Mouse (Mus musculus) naive thymus-derived CD4-positive, alpha-beta T cell, adult 2 months (primary cell): ENCODE measurements around the gene Fam171a1.

Experiments
- DNase-seq: peaks from one replicate; pipeline ENCODE4 v3.0.0-alpha.2; 2011; ENCODE audit warnings: low read depth

The Fam171a1 gene

DNA sequence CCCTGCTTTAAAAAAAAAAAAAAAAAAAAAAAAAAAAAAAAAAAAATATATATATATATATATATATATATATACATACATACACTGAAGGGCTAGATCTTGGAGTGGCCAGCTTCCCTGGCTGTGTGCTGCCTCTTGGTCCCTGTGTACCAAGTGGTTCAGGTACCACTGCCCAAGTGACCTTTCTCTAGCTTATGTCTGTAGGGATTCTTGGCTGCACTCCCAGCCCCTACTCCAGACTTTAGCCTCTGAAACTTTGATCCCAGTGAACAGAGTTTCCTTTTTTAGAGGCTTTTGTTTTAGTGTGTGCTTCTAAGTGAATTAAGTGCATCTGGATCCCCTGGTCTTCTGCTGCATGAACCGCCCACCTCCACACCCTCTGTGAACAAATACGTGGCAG is 24.3 kb downstream of the Fam171a1 start:
- no peak for DNase-seq

DNA sequence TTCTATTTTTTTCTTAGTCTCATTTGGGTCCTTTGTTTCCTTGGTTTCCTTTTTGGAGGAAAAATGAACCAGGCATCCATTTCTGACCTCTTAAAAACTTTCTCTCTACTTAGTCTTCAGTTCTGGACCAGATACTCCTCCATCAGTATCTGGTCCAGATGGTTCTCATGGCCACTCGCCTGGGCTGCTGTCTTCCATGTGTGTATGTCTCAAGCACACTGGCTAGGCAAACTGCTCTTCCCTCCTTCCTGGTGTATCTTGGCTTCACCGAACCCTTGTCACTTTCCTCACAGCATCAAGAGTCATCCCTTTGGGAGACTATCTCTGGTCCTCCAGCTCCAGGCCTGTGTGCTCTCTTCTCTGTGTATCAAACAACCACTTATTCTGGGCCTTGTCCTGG is 25.0 kb downstream of the Fam171a1 start:
- DNase-seq = no peak

DNA sequence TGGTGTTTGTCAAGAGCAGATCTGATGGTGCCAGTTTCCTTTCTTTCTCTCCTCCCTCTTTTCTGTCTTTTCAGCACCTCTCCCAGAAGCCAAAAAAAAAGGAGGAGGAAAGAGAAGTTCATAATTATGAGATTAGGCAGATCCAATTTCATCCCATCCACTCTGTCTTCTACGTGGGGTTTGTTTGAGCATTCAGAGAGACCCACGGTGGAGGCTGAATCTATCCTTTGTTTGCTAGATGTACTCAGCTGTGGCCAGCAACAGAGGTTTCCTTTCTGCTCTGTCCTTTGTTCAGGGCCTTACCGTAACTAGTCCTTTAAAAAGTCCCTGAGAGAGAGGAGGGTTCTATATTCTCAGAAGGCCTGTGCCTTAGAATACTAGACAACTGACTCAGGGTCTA is 25.6 kb downstream of the Fam171a1 start:
- DNase-seq = no peak

DNA sequence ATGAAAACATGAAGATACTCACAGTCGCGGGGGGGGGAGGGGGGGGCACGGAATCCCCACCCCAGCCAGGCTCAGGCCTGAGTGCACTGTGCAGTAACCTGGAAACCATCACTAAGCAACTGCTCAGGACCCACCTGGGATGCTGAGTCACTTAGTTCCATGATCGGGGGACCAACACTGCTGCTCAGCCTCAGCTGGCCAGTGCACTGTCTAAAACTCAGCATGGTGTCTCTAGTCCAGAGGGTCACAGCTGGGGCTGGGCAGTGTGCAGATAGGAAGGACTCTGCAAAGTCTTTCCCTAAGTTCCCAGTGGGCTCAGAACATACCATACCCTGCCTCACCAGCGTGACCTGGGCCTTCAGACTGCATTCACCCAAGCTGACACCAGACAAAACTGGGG is 26.6 kb downstream of the Fam171a1 start:
- DNase-seq = no peak

DNA sequence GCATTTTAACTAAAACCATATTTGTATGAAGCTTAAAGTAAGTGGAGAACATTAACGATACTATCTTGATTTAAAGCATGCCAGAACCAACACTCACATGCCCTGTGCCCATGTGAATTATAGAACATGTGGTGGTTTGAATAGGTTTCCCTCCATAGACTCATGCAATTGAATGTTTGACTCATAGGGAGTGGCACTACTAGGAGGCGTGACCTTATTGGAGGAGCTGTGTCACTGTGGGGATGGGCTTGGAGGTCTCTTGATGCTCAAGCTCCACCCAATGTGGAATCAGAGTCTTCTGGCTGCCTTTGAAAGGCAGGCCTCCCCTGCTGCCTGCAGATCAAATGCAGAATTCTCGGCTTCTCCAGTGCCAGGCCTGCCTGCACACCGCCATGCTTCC is 27.8 kb downstream of the Fam171a1 start:
- no peak for DNase-seq

DNA sequence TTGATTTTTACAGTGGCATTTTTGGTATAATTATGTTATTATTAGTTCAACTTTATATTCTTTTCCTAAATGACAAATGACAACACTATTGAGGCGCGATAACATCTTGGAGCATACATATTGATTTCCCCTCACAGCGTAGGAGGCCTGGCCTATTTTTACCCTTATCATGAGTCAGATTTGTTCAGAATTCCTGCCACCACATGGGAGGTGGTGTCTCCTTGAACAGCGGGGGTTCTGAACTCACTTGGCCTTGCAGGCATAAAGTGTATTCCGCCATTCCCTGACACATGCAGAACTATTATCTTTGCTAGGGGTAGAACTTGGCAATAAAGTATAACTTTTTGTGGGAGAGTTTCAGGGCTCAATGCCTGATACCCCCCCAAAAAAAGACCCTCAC is 30.3 kb downstream of the Fam171a1 start:
- DNase-seq = no peak

DNA sequence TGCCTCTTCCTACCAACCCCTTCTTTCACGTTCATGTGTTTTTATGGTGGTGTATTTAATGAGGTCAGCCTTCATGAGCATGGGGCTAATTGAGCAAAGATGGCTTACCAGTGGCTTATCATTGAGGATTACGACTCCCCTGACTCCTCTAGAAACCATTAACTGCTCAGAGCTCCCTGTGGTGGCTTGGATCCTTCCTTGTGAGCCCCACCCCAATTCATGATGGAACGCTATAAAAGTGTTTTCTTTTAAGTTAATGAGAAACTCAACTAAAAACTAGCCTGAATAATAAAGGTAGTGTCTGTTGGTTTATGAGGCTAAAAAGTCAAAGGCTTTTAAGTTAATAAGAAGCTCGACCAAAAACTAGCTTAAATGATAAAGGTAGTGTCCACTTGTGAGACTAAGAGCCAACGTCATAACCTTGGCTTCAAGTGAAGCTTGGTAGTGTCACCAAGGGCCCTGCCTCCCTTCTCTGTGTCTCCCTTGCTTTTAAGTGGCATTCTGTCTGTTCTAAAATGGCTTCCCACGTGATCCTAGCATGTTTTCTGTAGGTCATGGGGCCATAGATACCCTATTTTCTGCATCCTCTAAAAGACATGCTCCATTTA is 33.6 kb downstream of the Fam171a1 start:
- DNase-seq = no peak

DNA sequence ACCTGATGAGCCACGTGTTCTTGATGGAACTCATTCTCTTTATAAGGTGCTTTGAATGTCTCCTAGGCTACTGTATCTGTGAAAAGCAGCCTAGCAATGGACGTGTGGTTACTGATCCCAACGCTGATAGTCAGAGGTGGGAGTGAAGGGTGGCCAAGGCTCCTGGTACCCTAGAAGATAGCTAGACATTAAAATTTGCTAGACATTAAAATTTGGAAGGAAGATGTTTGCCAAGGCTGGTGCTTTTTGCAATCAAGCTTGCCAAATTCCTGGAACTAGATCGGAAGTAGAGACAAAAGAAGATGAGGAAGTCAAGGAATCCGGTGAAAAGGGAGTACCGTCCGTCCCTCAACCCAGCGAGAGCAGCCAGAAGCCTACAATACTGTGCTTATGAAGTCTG is 34.7 kb downstream of the Fam171a1 start:
- no peak for DNase-seq

DNA sequence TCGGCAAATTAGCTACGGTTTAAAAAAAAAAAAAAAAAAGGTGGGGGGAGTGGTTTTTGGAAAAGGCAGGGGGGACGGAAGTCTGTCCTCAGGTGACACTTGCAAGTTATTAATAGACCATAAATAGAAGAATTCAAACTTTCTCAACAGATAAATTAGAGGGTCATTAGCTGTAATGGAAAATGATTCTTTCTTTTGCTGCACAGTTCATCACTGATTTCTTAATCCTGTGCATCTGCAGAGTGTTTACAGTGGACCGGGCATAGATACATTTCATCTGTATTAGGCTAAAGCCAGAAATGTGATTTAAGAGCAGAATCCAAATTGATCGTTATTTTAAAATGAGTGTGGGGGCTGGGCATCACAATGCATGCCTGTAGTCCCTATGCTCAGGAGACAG is 36.3 kb downstream of the Fam171a1 start:
- no peak for DNase-seq

DNA sequence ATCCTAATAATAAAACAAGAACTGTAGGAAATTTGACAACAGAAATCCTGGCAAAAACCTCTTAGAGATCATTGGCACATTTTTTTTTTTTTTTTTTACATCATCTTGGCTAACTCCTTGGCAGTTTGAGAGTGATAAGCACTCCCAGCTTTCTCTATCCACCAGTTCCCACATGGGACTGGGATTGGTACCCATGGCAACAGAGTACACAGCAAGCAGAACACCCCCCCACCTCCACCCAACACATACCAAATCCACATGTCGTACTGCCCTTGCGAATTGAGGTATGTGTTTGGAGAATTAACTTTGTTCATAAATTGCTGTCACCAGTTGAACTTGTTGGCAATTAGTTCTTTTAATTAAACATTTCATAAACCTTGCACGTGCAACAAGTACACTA is 37.3 kb downstream of the Fam171a1 start:
- no peak for DNase-seq

DNA sequence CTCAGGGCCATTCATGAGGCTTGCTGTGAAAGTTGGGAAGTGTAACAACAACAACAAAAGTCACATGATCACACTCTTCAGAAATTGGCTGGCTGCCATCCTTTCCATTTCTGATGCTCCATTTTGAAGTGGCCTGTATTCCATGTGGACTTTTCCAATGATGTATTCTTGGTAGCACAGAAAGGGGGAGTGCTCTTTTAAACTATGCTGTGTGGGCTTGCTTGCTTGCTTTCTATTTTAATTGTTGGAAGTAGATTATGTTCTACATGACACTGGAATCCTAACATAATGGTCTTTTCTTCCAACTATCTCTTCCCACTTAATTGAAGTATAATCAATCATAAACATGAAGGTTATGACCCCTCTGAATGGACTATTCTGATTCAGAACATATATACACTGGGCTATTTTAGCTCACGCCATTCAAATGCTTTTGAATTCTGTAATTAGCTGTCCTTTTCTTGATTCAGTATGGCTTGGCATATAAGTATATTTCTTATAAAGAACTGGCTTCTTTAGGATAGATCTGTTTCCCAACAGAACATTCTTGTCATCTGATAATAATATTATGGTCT is 40.2 kb downstream of the Fam171a1 start:
- DNase-seq = no peak

DNA sequence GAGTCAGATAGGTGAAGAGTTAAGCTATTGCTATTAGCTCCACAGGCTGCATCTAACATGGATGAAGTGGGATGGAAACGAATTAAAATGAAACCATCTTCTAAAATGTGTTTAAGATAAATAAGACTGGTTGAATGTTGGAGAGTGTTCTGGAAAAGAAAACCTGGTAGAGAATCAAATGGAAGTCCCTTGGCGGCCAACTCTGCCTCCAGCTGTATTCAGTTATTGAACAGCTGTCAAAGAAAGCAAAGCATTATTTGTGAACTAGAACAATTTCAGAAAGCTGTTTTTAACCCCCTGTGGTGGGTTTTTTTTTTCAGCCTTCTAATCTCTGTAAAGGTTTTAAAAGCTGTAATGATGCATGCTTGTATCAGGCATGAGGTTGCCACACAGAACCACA is 41.0 kb downstream of the Fam171a1 start:
- no peak for DNase-seq

DNA sequence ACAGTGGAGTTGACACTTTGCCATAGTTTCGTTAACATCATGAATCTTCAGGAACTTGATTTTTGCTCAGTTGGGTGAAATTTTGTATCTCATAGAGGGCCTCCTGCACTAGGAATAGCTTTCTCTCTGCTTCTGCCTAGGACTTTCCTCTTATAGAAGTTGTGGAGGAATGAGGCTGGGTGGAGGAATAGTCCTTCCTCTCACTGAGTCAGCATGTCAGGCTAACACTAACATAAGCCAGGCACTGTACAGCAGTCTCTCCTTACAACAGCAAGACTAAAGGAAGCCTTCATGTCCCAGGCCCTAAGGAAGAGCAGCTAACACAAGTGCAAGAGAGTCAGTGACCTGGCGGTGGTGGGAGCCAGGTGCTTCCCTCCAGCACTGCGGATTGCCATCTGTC is 43.0 kb downstream of the Fam171a1 start:
- DNase-seq = no peak

DNA sequence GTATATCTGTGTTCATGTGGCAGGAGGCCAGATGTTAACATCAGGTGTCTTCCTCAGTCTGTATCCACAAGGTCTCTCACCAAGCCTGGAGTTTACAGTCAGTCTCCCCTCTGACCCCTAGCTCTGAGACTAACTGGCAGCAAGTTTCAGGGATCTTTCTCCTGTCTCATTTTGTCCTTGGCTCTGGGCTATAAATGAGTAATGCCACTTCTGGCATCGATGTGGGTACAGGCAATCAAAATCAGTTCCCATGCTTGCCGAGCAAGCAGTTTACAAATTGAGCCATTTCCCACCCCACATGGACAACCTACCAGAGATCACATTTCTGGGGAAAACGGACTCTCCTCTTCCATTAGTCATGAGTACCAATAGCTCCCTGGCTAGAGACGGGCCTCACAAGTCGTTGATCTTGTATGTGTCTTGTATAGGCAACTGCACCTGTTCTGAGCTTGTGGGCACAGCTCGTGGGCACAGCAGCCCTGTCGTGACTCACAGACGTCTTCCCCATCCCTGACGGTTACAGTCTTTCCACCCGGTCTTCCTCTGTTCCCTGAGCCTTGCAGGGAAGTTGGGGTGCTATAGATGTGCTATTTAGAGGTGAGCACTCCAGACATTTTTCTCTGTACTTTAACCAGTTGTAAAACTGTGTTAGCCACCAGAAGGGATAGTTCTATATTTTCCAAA is 43.8 kb downstream of the Fam171a1 start:
- DNase-seq = no peak

DNA sequence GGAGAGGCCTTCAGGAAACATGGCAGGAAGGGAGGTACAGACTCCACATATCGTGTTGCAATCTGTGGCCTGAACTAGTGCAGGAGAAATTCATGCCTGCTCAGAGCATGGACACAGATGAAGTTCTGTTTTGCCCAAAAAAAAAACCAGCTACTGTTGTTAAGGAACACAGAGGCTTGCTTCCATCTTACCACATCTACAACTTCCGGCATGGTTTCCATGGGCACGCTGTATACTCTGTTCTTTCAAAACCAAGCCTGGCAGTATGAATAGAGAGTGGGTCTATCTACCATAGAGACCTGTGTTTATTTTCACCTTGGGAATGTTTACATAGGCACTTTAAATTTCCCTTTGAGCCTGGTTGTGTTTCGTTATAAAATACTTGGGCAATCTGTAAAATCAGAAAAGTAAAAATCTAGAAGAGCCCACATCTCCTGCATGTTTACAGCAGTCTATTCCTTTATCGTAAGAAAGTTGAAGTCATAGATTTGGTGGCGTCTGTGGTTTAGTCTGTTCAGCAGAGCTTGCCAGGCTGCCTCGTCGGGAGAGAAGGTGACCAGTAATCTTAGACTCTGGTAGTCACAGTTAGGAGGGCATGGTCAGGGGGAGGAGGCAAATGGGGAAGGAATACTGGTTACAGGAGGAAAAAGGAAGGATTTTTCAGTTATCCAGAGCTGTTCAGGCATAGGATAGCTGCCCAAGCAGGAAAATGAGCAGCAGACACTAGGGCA is 44.8 kb downstream of the Fam171a1 start:
- DNase-seq = peak; percentile 1

DNA sequence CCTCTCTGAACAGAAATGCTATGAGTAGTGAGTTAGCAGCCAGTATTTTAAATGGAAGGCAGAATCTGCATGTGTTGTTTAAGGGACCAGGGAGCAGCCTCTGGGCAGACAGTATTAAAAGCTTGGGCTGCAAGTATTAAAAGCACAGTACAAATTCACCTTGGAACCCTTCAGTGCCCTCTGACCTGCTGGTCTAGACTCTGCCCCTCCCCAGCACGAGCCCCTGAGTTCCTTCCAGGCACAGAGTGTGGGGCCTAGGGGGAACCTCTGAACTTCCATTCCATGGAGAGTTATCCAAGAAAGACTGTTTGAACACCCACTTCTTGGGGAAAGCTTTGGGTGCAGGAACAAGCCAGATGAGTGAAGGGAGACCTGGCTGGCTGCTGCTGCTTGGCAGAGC is 47.6 kb downstream of the Fam171a1 start:
- no peak for DNase-seq

DNA sequence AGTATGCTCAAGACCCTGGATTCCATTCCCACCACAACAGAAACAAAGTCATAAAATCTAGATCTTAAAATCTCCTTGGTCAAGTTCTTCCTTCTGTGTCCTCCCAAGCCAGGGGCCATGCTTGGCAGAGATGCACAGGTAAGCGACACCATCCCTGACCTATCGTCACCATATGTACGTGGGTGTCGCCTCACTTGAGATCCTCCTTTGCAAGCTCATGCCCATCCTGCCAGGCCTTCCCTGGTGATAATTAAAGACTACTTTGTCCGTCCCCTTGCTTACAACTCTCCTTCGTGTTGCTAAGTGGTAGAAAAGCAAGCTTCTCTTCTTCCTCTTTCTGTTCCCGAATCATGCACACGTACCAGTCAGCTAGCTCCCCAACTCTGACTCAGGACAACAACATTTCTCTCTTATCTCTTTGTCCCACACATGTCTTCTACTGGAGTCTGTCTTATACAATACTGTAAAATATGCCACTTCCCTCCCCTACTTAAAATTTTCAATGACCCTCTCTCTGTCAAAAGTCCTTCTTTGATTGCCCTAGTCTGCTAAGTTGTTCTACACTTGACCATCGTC is 49.6 kb downstream of the Fam171a1 start:
- DNase-seq = no peak

DNA sequence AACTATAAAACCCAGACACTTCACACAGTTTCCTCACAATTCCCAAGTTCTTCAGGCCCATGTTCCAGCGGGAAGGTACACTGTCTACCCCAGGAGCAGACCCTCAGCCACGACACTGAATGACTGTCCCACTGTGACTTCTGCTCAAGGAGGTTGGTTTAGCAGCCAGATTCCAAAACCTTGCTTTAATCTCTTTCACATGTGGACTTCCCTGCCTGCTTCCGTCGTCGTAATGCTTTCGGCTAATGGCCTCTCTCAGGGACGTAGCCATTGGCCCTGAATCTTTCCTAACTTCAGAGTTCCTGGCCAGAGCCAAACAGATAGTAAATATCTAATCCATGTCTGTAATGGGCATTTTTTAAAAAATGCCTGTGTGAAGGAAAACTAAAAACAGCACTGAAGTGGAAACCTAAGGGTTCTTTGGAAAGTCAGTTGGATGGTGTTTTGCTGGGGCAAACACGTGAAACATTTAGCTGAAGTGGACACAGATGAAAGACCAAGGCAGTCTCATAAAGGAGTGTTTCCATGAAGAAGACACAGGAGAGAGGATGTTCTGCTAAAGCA is 51.1 kb downstream of the Fam171a1 start:
- DNase-seq = no peak

DNA sequence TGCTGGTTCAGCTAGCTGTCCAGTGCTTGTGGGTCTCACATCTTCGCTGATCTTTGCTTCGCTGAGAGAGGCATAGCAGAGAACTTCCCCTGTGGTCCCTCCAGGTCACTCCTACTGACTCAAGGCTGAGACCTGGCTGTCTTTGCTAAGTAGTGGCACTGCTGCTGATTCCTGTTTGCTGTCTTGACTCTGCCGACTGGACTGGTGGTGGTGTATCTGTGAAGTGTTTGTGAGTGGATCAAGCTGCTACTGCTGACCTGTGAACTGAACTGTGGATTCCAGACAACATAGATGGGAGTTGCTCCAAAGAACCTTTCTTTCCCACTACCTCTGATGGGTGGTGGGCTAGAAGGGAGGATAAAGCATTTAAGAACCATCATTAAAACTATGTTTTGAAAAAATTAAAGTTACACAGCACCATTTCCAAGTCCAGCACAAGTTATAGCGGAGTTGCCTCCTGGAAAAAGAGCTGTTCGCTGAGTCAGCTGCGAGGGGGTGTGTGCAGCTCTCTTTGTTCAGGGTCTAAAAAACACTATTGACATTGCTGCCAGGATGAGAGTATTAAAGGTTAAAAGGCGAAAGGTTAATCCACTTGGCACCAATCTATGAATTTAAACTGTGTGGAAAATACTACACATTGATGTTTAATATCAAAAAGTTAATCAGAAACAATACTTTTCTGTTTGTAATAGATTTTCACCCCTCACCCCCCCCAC is 52.0 kb downstream of the Fam171a1 start:
- DNase-seq = no peak

DNA sequence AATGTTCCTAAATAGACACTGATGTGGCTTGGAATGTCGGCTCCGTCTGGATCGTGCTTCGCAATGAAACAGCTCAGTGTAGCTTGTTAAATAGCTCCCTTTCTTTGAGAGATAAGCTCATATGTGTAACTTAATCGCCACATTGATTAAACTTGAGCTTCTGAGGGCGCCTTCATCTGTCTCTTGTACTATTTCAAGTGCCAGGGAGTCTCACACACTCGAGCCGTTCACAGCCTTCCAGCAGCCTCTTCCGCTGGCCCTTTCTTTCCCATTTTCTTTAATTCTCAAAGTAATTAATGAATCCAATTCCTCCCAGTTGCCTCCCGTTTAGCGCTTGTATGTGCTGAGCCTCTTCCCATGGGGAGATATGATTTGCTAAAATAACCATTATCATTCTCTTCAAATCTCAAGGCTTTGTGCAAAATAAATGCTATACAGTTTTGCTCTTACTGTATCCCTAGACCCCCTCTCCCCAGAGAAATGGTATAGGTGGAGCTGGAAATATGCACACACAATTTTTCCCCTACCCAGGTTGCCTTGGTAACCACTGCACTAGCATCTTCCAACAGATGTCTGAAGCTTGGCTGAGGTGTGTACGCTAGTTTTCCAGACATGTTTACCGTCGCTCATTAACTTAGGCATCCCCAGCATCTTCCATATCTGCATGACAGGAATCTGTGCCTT is 54.8 kb downstream of the Fam171a1 start:
- no peak for DNase-seq

DNA sequence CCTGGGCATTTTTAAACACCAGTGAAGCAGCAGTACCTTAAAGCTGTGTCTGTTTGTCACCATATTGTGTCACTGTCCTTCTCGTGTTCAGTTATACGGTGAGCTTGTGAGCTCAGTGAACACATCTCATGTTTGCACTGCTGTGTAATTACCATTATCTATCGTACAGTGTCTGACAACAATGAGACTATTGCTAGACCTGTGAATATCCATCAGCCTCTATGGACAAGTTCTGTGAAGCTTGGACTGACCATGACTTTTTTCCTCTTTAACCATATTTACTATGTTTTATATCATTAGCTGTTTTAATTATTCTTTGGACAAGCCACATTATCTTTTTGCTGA is 55.4 kb downstream of the Fam171a1 start:
- no peak for DNase-seq
